Mouse (Mus musculus) CH12.LX (cell line): ENCODE results near the gene Carmil1. TPM values are rescaled to one million over a fixed set of nuclear protein-coding genes. Genes with fewer than 3 reads are reported as not detected.
A peak's percentile ranks its signal among the peaks of the same experiment; 100 is the strongest.

Experiments
- DNase-seq: peaks from one replicate; pipeline ENCODE4 v3.0.0-alpha.2; 2013; ENCODE audit errors: extremely low read depth
- H3K27ac ChIP-seq: 2 replicates; pipeline ENCODE4 v1.5.1; 2012; ENCODE audit warnings: low read depth, mild to moderate bottlenecking, control low read depth, moderate library complexity; ENCODE audit not compliant: insufficient read depth
- H3K27me3 ChIP-seq: replicated peaks from 2 replicates; pipeline ENCODE3; 2012; ENCODE audit warnings: inconsistent platforms
- H3K36me3 ChIP-seq, 2 experiments: replicated peaks in 1 of 2; 2 replicates each; pipeline versions ENCODE3 to v1.6.1; 2012; ENCODE audit warnings: inconsistent platforms in 1 of 2, low read length in 1 of 2, mild to moderate bottlenecking in 1 of 2, mixed read lengths in 1 of 2, moderate library complexity in 1 of 2; ENCODE audit not compliant: control insufficient read depth in 1 of 2, insufficient read depth in 1 of 2
- H3K4me1 ChIP-seq, 2 experiments: 2 replicates each; pipeline ENCODE4 v1.6.1; 2012; ENCODE audit warnings: inconsistent platforms in 1 of 2, moderate library complexity in 1 of 2; ENCODE audit not compliant: insufficient read depth in 2 of 2, control insufficient read depth in 1 of 2
- H3K4me2 ChIP-seq: 2 replicates; pipeline ENCODE4 v1.6.1; 2012; ENCODE audit warnings: low read depth, mild to moderate bottlenecking, control low read depth; ENCODE audit not compliant: poor library complexity, insufficient read depth, severe bottlenecking
- H3K4me3 ChIP-seq, 3 experiments: fragments of 150-350 bp in 1 of 3; sonication (generic) in 1 of 3; replicated peaks in 1 of 3; 2 replicates each; pipeline versions ENCODE3 to v1.5.1; 2011 to 2012; ENCODE audit warnings: low read depth in 2 of 3, low read length in 2 of 3, mild to moderate bottlenecking in 2 of 3, moderate library complexity in 2 of 3, control low read depth in 1 of 3, improper control_type of control experiment in 1 of 3, inconsistent platforms in 1 of 3, mixed read lengths in 1 of 3; ENCODE audit not compliant: poor library complexity in 1 of 3
- H3K79me2 ChIP-seq: replicated peaks from 2 replicates; pipeline ENCODE4 v1.6.1; 2012; ENCODE audit warnings: mild to moderate bottlenecking, moderate library complexity; ENCODE audit not compliant: control insufficient read depth, poor library complexity, insufficient read depth, severe bottlenecking; ENCODE audit errors: extremely low read depth
- H3K9ac ChIP-seq: 2 replicates; pipeline ENCODE4 v1.6.1; 2012; ENCODE audit warnings: low read depth, mild to moderate bottlenecking, control low read depth, moderate library complexity; ENCODE audit not compliant: insufficient read depth
- H3K9me3 ChIP-seq: replicated peaks from 2 replicates; pipeline ENCODE3; 2012; ENCODE audit warnings: low read length, inconsistent platforms, mixed read lengths
- BHLHE40 ChIP-seq: IDR thresholded peaks from 2 replicates; pipeline ENCODE4 v1.6.1; 2011; ENCODE audit warnings: mild to moderate bottlenecking, low read depth, low read length, improper control_type of control experiment
- CHD1 ChIP-seq: IDR thresholded peaks from 2 replicates; pipeline ENCODE4 v1.6.1; 2012; ENCODE audit warnings: low read depth, low read length, improper control_type of control experiment, inconsistent platforms
- CHD2 ChIP-seq: IDR thresholded peaks from 2 replicates; pipeline ENCODE4 v1.6.1; 2011; ENCODE audit warnings: low read length, improper control_type of control experiment
- CTCF ChIP-seq, 2 experiments: IDR thresholded peaks in 1 of 2; conservative IDR thresholded peaks in 1 of 2; 2 replicates each; pipeline ENCODE4 v1.5.1; 2011 to 2012; ENCODE audit warnings: low read depth in 2 of 2, low read length in 2 of 2, improper control_type of control experiment in 1 of 2, inconsistent platforms in 1 of 2, mild to moderate bottlenecking in 1 of 2, moderate library complexity in 1 of 2
- E2F4 ChIP-seq: IDR thresholded peaks from 2 replicates; pipeline ENCODE4 v1.6.1; 2011; ENCODE audit warnings: low read depth, low read length, improper control_type of control experiment; ENCODE audit not compliant: insufficient replicate concordance
- EP300 ChIP-seq: IDR thresholded peaks from 2 replicates; pipeline ENCODE4 v1.6.1; 2011; ENCODE audit warnings: low read length, improper control_type of control experiment
- HCFC1 ChIP-seq: IDR thresholded peaks from 2 replicates; pipeline ENCODE4 v1.6.1; 2012; ENCODE audit warnings: low read depth, mild to moderate bottlenecking, inconsistent platforms, low read length, improper control_type of control experiment
- IRF4 ChIP-seq: IDR thresholded peaks from 2 replicates; pipeline ENCODE4 v1.6.1; 2014; ENCODE audit warnings: low read depth, mild to moderate bottlenecking, inconsistent platforms, low read length, improper control_type of control experiment
- JUN ChIP-seq: IDR thresholded peaks from 2 replicates; pipeline ENCODE4 v1.6.1; 2011; ENCODE audit warnings: low read depth, mild to moderate bottlenecking, low read length, improper control_type of control experiment, moderate library complexity; ENCODE audit not compliant: insufficient read depth
- JUND ChIP-seq: conservative IDR thresholded peaks from 2 replicates; pipeline ENCODE4 v1.6.1; 2011; ENCODE audit warnings: low read depth, low read length, improper control_type of control experiment
- KAT2A ChIP-seq: IDR thresholded peaks from 2 replicates; pipeline ENCODE4 v1.6.1; 2012; ENCODE audit warnings: low read length, improper control_type of control experiment, inconsistent platforms; ENCODE audit not compliant: insufficient replicate concordance
- MAFK ChIP-seq: IDR thresholded peaks from 2 replicates; pipeline ENCODE4 v1.6.1; 2011; ENCODE audit warnings: low read length, improper control_type of control experiment; ENCODE audit not compliant: insufficient replicate concordance
- MAX ChIP-seq: IDR thresholded peaks from 2 replicates; pipeline ENCODE4 v1.6.1; 2011; ENCODE audit warnings: low read length, improper control_type of control experiment
- MEF2A ChIP-seq: IDR thresholded peaks from 2 replicates; pipeline ENCODE4 v1.6.1; 2014; ENCODE audit warnings: low read depth, mild to moderate bottlenecking, inconsistent platforms, low read length, improper control_type of control experiment, borderline replicate concordance
- MXI1 ChIP-seq: IDR thresholded peaks from 2 replicates; pipeline ENCODE4 v1.6.1; 2011; ENCODE audit warnings: mild to moderate bottlenecking, low read depth, low read length, improper control_type of control experiment
- NELFE ChIP-seq: IDR thresholded peaks from 2 replicates; pipeline ENCODE4 v1.6.1; 2011; ENCODE audit warnings: low read depth, low read length, improper control_type of control experiment
- NRF1 ChIP-seq: IDR thresholded peaks from 2 replicates; pipeline ENCODE4 v1.6.1; 2014; ENCODE audit warnings: low read depth, mild to moderate bottlenecking, inconsistent platforms, low read length, improper control_type of control experiment, moderate library complexity
- POLR2AphosphoS2 ChIP-seq: IDR thresholded peaks from 2 replicates; pipeline ENCODE4 v1.6.1; 2011; ENCODE audit warnings: low read depth, low read length, improper control_type of control experiment
- RAD21 ChIP-seq: IDR thresholded peaks from 2 replicates; pipeline ENCODE4 v1.6.1; 2011; ENCODE audit warnings: low read depth, mild to moderate bottlenecking, low read length, improper control_type of control experiment, moderate library complexity
- RCOR1 ChIP-seq: conservative IDR thresholded peaks from 2 replicates; pipeline ENCODE4 v1.6.1; 2012; ENCODE audit warnings: low read depth, mild to moderate bottlenecking, inconsistent platforms, low read length, improper control_type of control experiment
- SIN3A ChIP-seq: IDR thresholded peaks from 2 replicates; pipeline ENCODE4 v1.6.1; 2012; ENCODE audit warnings: low read length, improper control_type of control experiment, inconsistent platforms
- SMC3 ChIP-seq: IDR thresholded peaks from 2 replicates; pipeline ENCODE4 v1.6.1; 2011; ENCODE audit warnings: low read depth, low read length, improper control_type of control experiment
- TBP ChIP-seq: conservative IDR thresholded peaks from 2 replicates; pipeline ENCODE4 v1.6.1; 2011; ENCODE audit warnings: low read depth, low read length, improper control_type of control experiment
- TCF12 ChIP-seq: IDR thresholded peaks from 2 replicates; pipeline ENCODE4 v1.6.1; 2014; ENCODE audit warnings: low read depth, mild to moderate bottlenecking, inconsistent platforms, low read length, improper control_type of control experiment
- UBTF ChIP-seq: IDR thresholded peaks from 2 replicates; pipeline ENCODE4 v1.6.1; 2012; ENCODE audit warnings: low read depth, mild to moderate bottlenecking, inconsistent platforms, low read length, improper control_type of control experiment, moderate library complexity
- USF1 ChIP-seq: IDR thresholded peaks from 2 replicates; pipeline ENCODE4 v1.6.1; 2014; ENCODE audit warnings: low read depth, mild to moderate bottlenecking, inconsistent platforms, low read length, improper control_type of control experiment
- ZC3H11A ChIP-seq: IDR thresholded peaks from 2 replicates; pipeline ENCODE4 v1.6.1; 2012; ENCODE audit warnings: low read depth, mild to moderate bottlenecking, inconsistent platforms, low read length, improper control_type of control experiment
- ZKSCAN1 ChIP-seq: IDR thresholded peaks from 2 replicates; pipeline ENCODE4 v1.6.1; 2012; ENCODE audit warnings: low read depth, inconsistent platforms, low read length, improper control_type of control experiment, borderline replicate concordance
- ZNF384 ChIP-seq: IDR thresholded peaks from 2 replicates; pipeline ENCODE4 v1.6.1; 2012; ENCODE audit warnings: low read depth, low read length, improper control_type of control experiment, inconsistent platforms
- dilution Hi-C: fragments of 300-500 bp; cut with MboI; formaldehyde crosslinking; loops from 2 replicates; pipeline ENCODE4 v1.14.3; 2020; ENCODE audit warnings: low sequenced_read_pairs; ENCODE audit not compliant: extremely low pct_unique_long_range_greater_than_20kb, extremely low pct_ligation_motif_present
- in situ Hi-C: fragments of 300-500 bp; cut with MboI; formaldehyde crosslinking; loops from 3 replicates; pipeline ENCODE4 v1.14.3; 2019; ENCODE audit warnings: low sequenced_read_pairs, low pct_ligation_motif_present, low pct_unique_long_range_greater_than_20kb, mixed read lengths
- polyA plus RNA-seq: library from polyadenylated mRNA; unstranded; fragments of >175 nt; gene quantifications from 2 replicates; pipeline ENCODE4 v1.2.1, GENCODE M21; 2012; ENCODE audit warnings: low read depth; ENCODE audit not compliant: insufficient read length
- total RNA-seq, 2 experiments: library from RNA; depleted of rRNA; stranded (reverse); fragments of 300-350 nt in 1 of 2; fragments of >200 nt in 1 of 2; gene quantifications; 2 replicates each; pipeline ENCODE4 v1.2.3; 2012 to 2014

The Carmil1 gene
- total and polyA plus RNA-seq, 3 experiments, result 1.1 to 9.4 (median 7.2) TPM

DNA sequence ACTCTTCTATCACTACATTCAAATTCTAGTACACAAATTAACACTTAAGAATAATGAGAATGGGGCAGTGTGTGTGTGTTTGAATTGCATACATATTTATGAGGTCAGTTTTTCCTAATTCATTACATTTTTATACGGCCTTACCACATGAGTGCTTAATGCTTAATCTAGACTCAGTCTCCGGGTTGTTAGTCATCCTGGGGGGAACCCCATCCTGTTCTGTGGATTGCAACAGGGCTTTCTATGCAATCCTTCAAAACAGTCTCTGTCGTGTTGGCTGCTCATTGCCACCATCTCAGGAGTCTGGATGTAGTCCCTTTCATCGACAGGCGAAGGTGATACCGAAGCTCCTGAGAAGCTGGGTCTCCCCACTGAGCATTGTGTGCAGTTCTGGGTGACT lies 184.0 kb downstream of the Carmil1 start:
- dilution Hi-C loops, result no loop called here
- TF ChIP-seq TCF12 (no peak), KAT2A (no peak), SMC3 (no peak), NELFE (no peak), IRF4 (no peak), CHD2 (no peak), POLR2AphosphoS2 (no peak), ZNF384 (no peak), UBTF (no peak), MAFK (no peak), NRF1 (no peak), ZC3H11A (no peak), TBP (no peak), JUND (no peak), CTCF (conservative IDR thresholded peaks at IDR 0.05 in 1 of 2, IDR thresholded peaks at IDR 0.05 in 1 of 2; ENCODE audit: low read depth in 2 of 2, low read length in 2 of 2) (no peak), JUN (no peak), HCFC1 (no peak), SIN3A (no peak), CHD1 (no peak), RAD21 (no peak)

DNA sequence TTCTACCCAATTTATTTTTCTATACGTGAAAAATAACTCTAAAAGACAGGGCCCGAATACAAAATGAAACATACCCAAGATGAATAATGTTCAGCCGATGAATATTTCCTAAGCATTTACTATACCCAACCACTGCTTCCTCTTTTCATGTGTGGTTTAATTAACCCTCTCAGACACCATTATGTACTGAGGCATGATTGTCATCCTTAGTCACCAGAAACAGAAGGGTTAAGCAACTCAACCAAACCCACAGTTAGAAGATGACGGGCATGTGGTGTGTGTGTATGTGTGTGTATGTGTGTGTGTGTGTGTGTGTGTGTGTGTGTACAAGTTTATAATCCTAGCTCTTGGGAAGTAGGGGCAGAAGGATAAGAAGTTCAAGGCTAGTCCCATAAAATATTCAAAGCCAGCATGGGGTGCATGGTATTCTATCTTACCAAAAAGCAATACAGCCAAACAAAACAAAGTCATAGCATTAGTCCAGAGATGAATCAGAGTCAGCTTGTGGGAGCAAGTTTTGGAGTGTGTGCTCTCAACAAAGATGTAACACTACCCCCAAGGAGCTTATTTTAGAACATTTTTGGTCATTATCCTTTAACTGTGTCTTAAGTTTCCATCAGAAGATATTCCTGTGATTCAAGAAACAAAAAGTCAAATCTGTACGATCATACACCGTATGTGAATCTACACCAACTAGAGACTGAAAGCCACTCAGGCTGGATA lies 185.6 kb downstream of the Carmil1 start:
- in situ Hi-C loops (no loop called here), dilution Hi-C loops (no loop called here)
- Histone ChIP-seq H3K9me3 (no peaks in the 10 kb centered on the region), H3K4me3 (no peak overlapping the region), H3K9ac (no peak overlapping the region), H3K27me3 (no peaks in the 10 kb centered on the region), H3K36me3 (peaks cover 0 to 9% of the 10 kb centered on the region in 2 experiments), H3K27ac (no peak overlapping the region), H3K4me1 (peaks cover 14 to 34% of the 10 kb centered on the region in 2 experiments), H3K79me2 (no peaks in the 10 kb centered on the region), H3K4me2 (no peak overlapping the region)
- TF ChIP-seq USF1 (no peak), IRF4 (peak; percentile 76), RCOR1 (0 out of 2 replicates have a peak, but pooled peaks have one; percentile 49), JUND (peak; percentile 54), MXI1 (no peak), ZKSCAN1 (no peak), BHLHE40 (0 out of 2 replicates have a peak, but pooled peaks have one; percentile 26), JUN (peak; percentile 43; the same call in 1 of the 2 replicates), EP300 (peak; percentile 70), MAFK (no peak), SMC3 (no peak), POLR2AphosphoS2 (no peak), MEF2A (peak; percentile 62; the same call in 1 of the 2 replicates), E2F4 (no peak), MAX (no peak)
- DNase-seq, result peak; percentile 34

More for the DNA sequence above, 184.0 kb downstream of the Carmil1 start:
- Histone ChIP-seq H3K36me3 (peaks cover 0 to 8% of the 10 kb centered on the region in 2 experiments), H3K27me3 (no peaks in the 10 kb centered on the region), H3K4me2 (no peak overlapping the region), H3K9ac (no peak overlapping the region), H3K27ac (no peak overlapping the region), H3K4me3 (no peak overlapping the region), H3K79me2 (no peaks in the 10 kb centered on the region), H3K9me3 (no peaks in the 10 kb centered on the region), H3K4me1 (peaks cover 14 to 39% of the 10 kb centered on the region in 2 experiments)
- no peak for DNase-seq
- in situ Hi-C loops, result no loop called here
